Mouse (Mus musculus) erythroblast, embryonic 14.5 days (primary cell): ENCODE measurements around the gene Tmprss4.

Experiments used
- GATA1 ChIP-seq: IDR thresholded peaks from 2 replicates; pipeline ENCODE4 v1.6.1; 2012; ENCODE audit warnings: low read length, inconsistent platforms, mixed read lengths
- TAL1 ChIP-seq: IDR thresholded peaks from 3 replicates; pipeline ENCODE4 v1.6.1; 2012; ENCODE audit warnings: low read length, inconsistent platforms, mixed read lengths

DNA sequence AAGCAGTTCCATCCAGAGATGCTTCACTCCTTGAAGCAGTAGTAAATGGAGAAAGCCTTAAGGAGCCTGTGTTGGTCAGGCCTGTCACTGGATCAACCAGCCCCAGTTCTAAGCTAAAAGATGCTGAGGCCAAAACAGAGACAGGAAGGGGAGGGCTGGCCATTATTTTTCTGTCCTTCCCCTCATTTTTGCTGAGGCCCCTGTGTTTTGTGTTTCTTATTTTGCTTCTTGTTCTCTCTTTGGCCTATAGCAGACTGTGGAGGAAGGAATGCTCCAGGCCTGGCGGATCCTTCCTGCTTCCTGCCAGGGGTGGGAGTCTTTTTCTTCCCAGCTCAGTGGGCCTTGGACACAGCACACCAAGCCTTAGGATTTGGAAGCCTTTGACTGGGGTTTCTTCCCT is 41.5 kb upstream of the Tmprss4 start:
- TF ChIP-seq TAL1 (no peak), GATA1 (no peak)
